Mouse (Mus musculus) kidney, adult 8-10 months (tissue): Measurements from ENCODE around the gene Elp4.

ENCODE experiments used
- DNase-seq, 2 experiments: peaks; one replicate each; pipeline ENCODE4 v3.0.0; 2022

Elp4 gene

GRCm38 (mm10) chr2:105715409-105716115 lies 188.8 kb downstream of the Elp4 start:
- DNase-seq, result no peak

GRCm38 (mm10) chr2:105710511-105710910 lies 193.9 kb downstream of the Elp4 start:
- DNase-seq, result no peak

GRCm38 (mm10) chr2:105709126-105709525 lies 195.2 kb downstream of the Elp4 start:
- DNase-seq, result no peak

- no peak for DNase-seq
These were observed 199.0 kb downstream of the Elp4 start for GRCm38 (mm10) chr2:105705320-105705719.

GRCm38 (mm10) chr2:105702586-105702985 lies 201.8 kb downstream of the Elp4 start:
- no peak for DNase-seq

- no peak for DNase-seq
These were observed 202.6 kb downstream of the Elp4 start for GRCm38 (mm10) chr2:105701781-105702180.

GRCm38 (mm10) chr2:105698631-105699030 lies 205.7 kb downstream of the Elp4 start:
- DNase-seq, result no peak

GRCm38 (mm10) chr2:105697741-105698140 lies 206.6 kb downstream of the Elp4 start:
- no peak for DNase-seq

- no peak for DNase-seq
These were observed 213.1 kb downstream of the Elp4 start for GRCm38 (mm10) chr2:105691296-105691695.

- no peak for DNase-seq
These were observed 214.4 kb downstream of the Elp4 start for GRCm38 (mm10) chr2:105689771-105690639.

- no peak for DNase-seq
These were observed 215.0 kb downstream of the Elp4 start for GRCm38 (mm10) chr2:105689304-105689770.

GRCm38 (mm10) chr2:105688436-105689303 lies 215.7 kb downstream of the Elp4 start:
- DNase-seq, result no peak

- no peak for DNase-seq
These were observed 216.4 kb downstream of the Elp4 start for GRCm38 (mm10) chr2:105688011-105688410.

GRCm38 (mm10) chr2:105687317-105687991 lies 216.9 kb downstream of the Elp4 start:
- no peak for DNase-seq

- DNase-seq, result no peak
These were observed 217.7 kb downstream of the Elp4 start for GRCm38 (mm10) chr2:105686363-105687316.

GRCm38 (mm10) chr2:105685651-105686050 lies 218.7 kb downstream of the Elp4 start:
- DNase-seq, result no peak

- no peak for DNase-seq
These were observed 219.2 kb downstream of the Elp4 start for GRCm38 (mm10) chr2:105684991-105685650.

- no peak for DNase-seq
These were observed 220.5 kb downstream of the Elp4 start for GRCm38 (mm10) chr2:105683771-105684410.

- DNase-seq, result no peak
These were observed 221.6 kb downstream of the Elp4 start for GRCm38 (mm10) chr2:105682634-105683351.
